Mouse (Mus musculus) midbrain, embryonic 15.5 days (tissue): ENCODE results near the gene Olfr1286. TPM values are rescaled to one million over a fixed set of nuclear protein-coding genes. Genes with fewer than 3 reads are reported as not detected.

Source experiments
- ATAC-seq: fragments of 200-750 bp; cut with Nextera tagmentation; replicated peaks from 2 replicates; pipeline ENCODE4 v1.8.0; 2017; ENCODE audit warnings: moderate TSS enrichment
- H3K27ac ChIP-seq: fragments of 300-500 bp; sonication (generic); 2 replicates; pipeline ENCODE4 v1.5.1; 2015; ENCODE audit warnings: mild to moderate bottlenecking, inconsistent platforms
- H3K27me3 ChIP-seq: fragments of 300-500 bp; sonication (generic); replicated peaks from 2 replicates; pipeline ENCODE4 v1.6.1; 2015; ENCODE audit warnings: inconsistent platforms
- H3K36me3 ChIP-seq: fragments of 300-500 bp; sonication (generic); replicated peaks from 2 replicates; pipeline ENCODE4 v1.6.1; 2015; ENCODE audit warnings: inconsistent platforms
- H3K4me1 ChIP-seq: fragments of 300-500 bp; sonication (generic); 2 replicates; pipeline ENCODE4 v1.6.1; 2015; ENCODE audit warnings: inconsistent platforms
- H3K4me2 ChIP-seq: fragments of 300-500 bp; sonication (generic); 2 replicates; pipeline ENCODE4 v1.6.1; 2015; ENCODE audit warnings: inconsistent platforms, mild to moderate bottlenecking, moderate library complexity
- H3K4me3 ChIP-seq: fragments of 300-500 bp; sonication (generic); 2 replicates; pipeline ENCODE4 v1.5.1; 2015; ENCODE audit warnings: mild to moderate bottlenecking, inconsistent platforms
- H3K9ac ChIP-seq: fragments of 300-500 bp; sonication (generic); 2 replicates; pipeline ENCODE4 v1.6.1; 2015; ENCODE audit warnings: mild to moderate bottlenecking, inconsistent platforms
- H3K9me3 ChIP-seq: fragments of 300-500 bp; sonication (generic); 2 replicates; pipeline ENCODE4 v1.6.1; 2016; ENCODE audit warnings: inconsistent platforms
- WGBS: fragments of 180-500 bp; shearing (Covaris S2); methylation state at CpG from one replicate; pipeline ENCODE4 v1.1.7; 2015; ENCODE audit warnings: mixed read lengths; 5-methylcytosine and 5-hydroxymethylcytosine counted together
- polyA plus RNA-seq: library from polyadenylated mRNA; unstranded; fragments of >200 nt; fragmentation: Nextera tagmentation; extraction: Ambion mirVana; gene quantifications from 2 replicates; pipeline ENCODE4 v1.2.1, GENCODE M21; 2015

The Olfr1286 gene
- polyA plus RNA-seq: not detected in 2 replicates

GRCm38 (mm10) chr2:111422931-111423330 is at the start of gene Olfr1286:
Olfr1286 (minus strand) TSS chr2:111423115.
- no peak for ATAC-seq
- Histone ChIP-seq H3K9ac (no peak within 1 kb of the TSS), H3K36me3 (no peaks in the 10 kb centered on the region), H3K4me3 (no peak within 1 kb of the TSS), H3K27ac (no peak within 1 kb of the TSS), H3K4me1 (no peaks in the 10 kb centered on the region), H3K27me3 (no peaks in the 10 kb centered on the region), H3K4me2 (no peak within 1 kb of the TSS), H3K9me3 (no peaks in the 10 kb centered on the region)
- WGBS: 48% methylated on average over 1 of the region's 1 CpGs

GRCm38 (mm10) chr2:111448842-111449241 is 25.9 kb upstream of the Olfr1286 start, which contains the start of gene Olfr1287:
Olfr1287 (plus strand) TSS chr2:111449142.
- ATAC-seq: no peak
- Histone ChIP-seq H3K4me2 (no peak within 1 kb of the TSS), H3K9me3 (no peaks in the 10 kb centered on the region), H3K9ac (no peak within 1 kb of the TSS), H3K27ac (no peak within 1 kb of the TSS), H3K27me3 (no peaks in the 10 kb centered on the region), H3K36me3 (no peaks in the 10 kb centered on the region), H3K4me3 (no peak within 1 kb of the TSS), H3K4me1 (no peaks in the 10 kb centered on the region)
- 78% methylated on average over 1 of the region's 1 CpGs for WGBS

- no peaks in the 10 kb centered on the region for H3K4me1 ChIP-seq
- no peak within 1 kb of the TSS for H3K9ac ChIP-seq
- H3K4me3 ChIP-seq: no peak within 1 kb of the TSS
- no peak for ATAC-seq
- no peaks in the 10 kb centered on the region for H3K36me3 ChIP-seq
- 84% methylated on average over 1 of the region's 1 CpGs for WGBS
- no peak within 1 kb of the TSS for H3K4me2 ChIP-seq
- no peaks in the 10 kb centered on the region for H3K27me3 ChIP-seq
- H3K27ac ChIP-seq: no peak within 1 kb of the TSS
- no peaks in the 10 kb centered on the region for H3K9me3 ChIP-seq
Measured at GRCm38 (mm10) chr2:111375222-111375621, 47.7 kb downstream of the Olfr1286 start, which contains the start of gene Olfr1284. Olfr1284 (plus strand) TSS chr2:111375522.

Other genes with a start within 250 kb of the Olfr1286 start
- not detected in 2 replicates for gene 4930430A15Rik, start 193.5 kb downstream of the Olfr1286 start, polyA plus RNA-seq
- not detected in 2 replicates for gene Olfr1275, start 187.8 kb downstream of the Olfr1286 start, polyA plus RNA-seq
- gene Olfr1276, start 168.6 kb downstream of the Olfr1286 start, polyA plus RNA-seq: not detected in 2 replicates
- gene Olfr1277, start 149.0 kb downstream of the Olfr1286 start, polyA plus RNA-seq: not detected in 2 replicates
- not detected in 2 replicates for gene Olfr1278, start 133.0 kb downstream of the Olfr1286 start, polyA plus RNA-seq
- not detected in 2 replicates for gene Olfr1279, start 122.5 kb downstream of the Olfr1286 start, polyA plus RNA-seq
- gene Olfr1280, start 109.1 kb downstream of the Olfr1286 start, polyA plus RNA-seq: not detected in 2 replicates
- gene Olfr1281, start 96.6 kb downstream of the Olfr1286 start, polyA plus RNA-seq: not detected in 2 replicates
- not detected in 2 replicates for gene Olfr1282, start 87.0 kb downstream of the Olfr1286 start, polyA plus RNA-seq
- gene Olfr1283, start 56.3 kb downstream of the Olfr1286 start, polyA plus RNA-seq: not detected in 2 replicates
- not detected in 2 replicates for gene Olfr1284, start 47.6 kb downstream of the Olfr1286 start, polyA plus RNA-seq
- not detected in 2 replicates for gene Olfr1287, start 26.0 kb upstream of the Olfr1286 start, polyA plus RNA-seq
- gene Olfr1288, start 51.0 kb upstream of the Olfr1286 start, polyA plus RNA-seq: not detected in 2 replicates
- gene Olfr1289, start 57.7 kb upstream of the Olfr1286 start, polyA plus RNA-seq: not detected in 2 replicates
- not detected in 2 replicates for gene Olfr1290, start 70.7 kb upstream of the Olfr1286 start, polyA plus RNA-seq
- not detected in 2 replicates for gene Olfr1291-ps1, start 74.1 kb upstream of the Olfr1286 start, polyA plus RNA-seq
- gene Olfr1293-ps, start 102.1 kb upstream of the Olfr1286 start, polyA plus RNA-seq: not detected in 2 replicates
- not detected in 2 replicates for gene Olfr1294, start 117.2 kb upstream of the Olfr1286 start, polyA plus RNA-seq
- not detected in 2 replicates for gene Olfr1295, start 146.6 kb upstream of the Olfr1286 start, polyA plus RNA-seq
- gene Olfr1297, start 203.4 kb upstream of the Olfr1286 start, polyA plus RNA-seq: not detected in 2 replicates
- gene Olfr1298, start 226.1 kb upstream of the Olfr1286 start, polyA plus RNA-seq: not detected in 2 replicates
- gene Olfr1299, start 238.3 kb upstream of the Olfr1286 start, polyA plus RNA-seq: not detected in 2 replicates